12 mouse cellular contexts compared by ENCODE assay signal in the genomic region with DNA sequence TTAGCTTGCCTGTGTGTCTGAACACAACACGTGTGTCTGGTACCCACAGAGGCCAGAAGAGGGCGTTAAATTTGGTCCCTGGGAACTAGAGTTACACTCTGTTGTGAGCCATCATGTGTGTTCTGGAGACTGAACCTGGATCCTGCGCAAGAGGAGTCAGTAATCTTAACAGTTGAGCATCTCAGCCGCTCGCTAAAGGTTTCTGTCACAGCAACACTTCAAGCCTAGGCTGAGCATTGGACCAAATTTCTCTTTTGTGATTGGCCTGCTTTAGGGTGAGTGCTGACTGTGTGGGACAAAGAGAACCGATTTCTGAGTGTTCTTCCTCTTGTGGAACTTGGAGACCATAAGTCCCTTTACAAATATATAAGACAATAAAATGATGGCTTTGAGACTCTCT. TPM values are rescaled to one million over a fixed set of nuclear protein-coding genes. Genes with fewer than 3 reads are reported as not detected.
DNase-seq lines count a peak whose midpoint lies in the region; ATAC-seq lines count a peak whose summit lies in the region.
"Had no signal": no experiment of that assay in that cellular context is flagged by ENCODE, and none has a peak within 500 bp of the region (broad histone marks: within the 10 kb centered on the region; RNA-seq: fewer than 3 reads in every experiment).

No protein-coding gene starts in this region.

- H3K4me1 ChIP-seq in hindbrain, embryonic 15.5 days (replicated peaks) = no peaks in the 10 kb centered on the region
- no peaks in the 10 kb centered on the region for H3K4me1 ChIP-seq in hindbrain, embryonic 14.5 days (replicated peaks; ENCODE audit: control insufficient read depth, insufficient read depth, low read length)
- no peaks in the 10 kb centered on the region for H3K4me1 ChIP-seq in neural tube, embryonic 13.5 days (replicated peaks)

- H3K9me3 ChIP-seq in hindbrain, embryonic 15.5 days = no peaks in the 10 kb centered on the region
- no peaks in the 10 kb centered on the region for H3K9me3 ChIP-seq in hindbrain, embryonic 14.5 days (ENCODE audit: control insufficient read depth, low read length)
- no peaks in the 10 kb centered on the region for H3K9me3 ChIP-seq in neural tube, embryonic 13.5 days
- H3K9me3 ChIP-seq: G1E; stomach, embryonic 15.5 days had no signal

- H3K27me3 ChIP-seq in hindbrain, embryonic 15.5 days = no peaks in the 10 kb centered on the region
- no peaks in the 10 kb centered on the region for H3K27me3 ChIP-seq in hindbrain, embryonic 14.5 days (ENCODE audit: control insufficient read depth, insufficient read depth, low read length)
- no peaks in the 10 kb centered on the region for H3K27me3 ChIP-seq in neural tube, embryonic 13.5 days
- H3K27me3 ChIP-seq: stomach, embryonic 15.5 days had no signal

- intact Hi-C loops in left cerebral cortex, postnatal 25 days (cut with DNase I) = no loop called here

- peaks cover 20% of the 10 kb centered on the region for H3K36me3 ChIP-seq in hindbrain, embryonic 15.5 days
- H3K36me3 ChIP-seq in hindbrain, embryonic 14.5 days (replicated peaks; ENCODE audit: control insufficient read depth, insufficient read depth) = peaks cover 19% of the 10 kb centered on the region
- peaks cover 22% of the 10 kb centered on the region for H3K36me3 ChIP-seq in neural tube, embryonic 13.5 days

- no peak for ATAC-seq in CD4-positive, CD25-positive, alpha-beta regulatory T cell, adult 4 months
- ATAC-seq in hindbrain, embryonic 15.5 days (ENCODE audit: low FRiP score, low read depth) = peak; percentile 17; the same call in 1 of the 2 replicates
- no peak for ATAC-seq in hindbrain, embryonic 14.5 days (ENCODE audit: low FRiP score)
- ATAC-seq in neural tube, embryonic 13.5 days (ENCODE audit: low read depth) = 0 out of 2 replicates have a peak, but pooled peaks have one; percentile 42

- no peak overlapping the region for H3K27ac ChIP-seq in hindbrain, embryonic 15.5 days (replicated peaks)
- no peak overlapping the region for H3K27ac ChIP-seq in hindbrain, embryonic 14.5 days
- H3K27ac ChIP-seq in neural tube, embryonic 13.5 days (replicated peaks) = no peak overlapping the region
- H3K27ac ChIP-seq: liver, embryonic 14.5 days; stomach, embryonic 15.5 days had no signal

- no peak overlapping the region for H3K4me2 ChIP-seq in hindbrain, embryonic 15.5 days
- no peak overlapping the region for H3K4me2 ChIP-seq in hindbrain, embryonic 14.5 days (replicated peaks)
- H3K4me2 ChIP-seq in neural tube, embryonic 13.5 days = no peak overlapping the region
- H3K4me2 ChIP-seq: stomach, embryonic 15.5 days had no signal

- H3K9ac ChIP-seq in hindbrain, embryonic 15.5 days = no peak overlapping the region
- no peak overlapping the region for H3K9ac ChIP-seq in hindbrain, embryonic 14.5 days
- no peak overlapping the region for H3K9ac ChIP-seq in neural tube, embryonic 13.5 days
- H3K9ac ChIP-seq: liver, embryonic 14.5 days; stomach, embryonic 15.5 days had no signal

- no peak overlapping the region for H3K4me3 ChIP-seq in hindbrain, embryonic 15.5 days
- no peak overlapping the region for H3K4me3 ChIP-seq in hindbrain, embryonic 14.5 days (replicated peaks; ENCODE audit: low read length)
- no peak overlapping the region for H3K4me3 ChIP-seq in neural tube, embryonic 13.5 days
- H3K4me3 ChIP-seq: erythroblast, embryonic 14.5 days; stomach, embryonic 15.5 days had no signal

- DNase-seq in CD4-positive, CD25-positive, alpha-beta regulatory T cell, adult 2 months (ENCODE audit: low read depth, low spot score) = peak; percentile 6
- DNase-seq in hindbrain, embryonic 14.5 days (ENCODE audit: low spot score) = no peak
- no peak for DNase-seq in neural tube, embryonic 10.5 days (ENCODE audit: extremely low spot score, low spot score)
- no peak for DNase-seq in left cerebral cortex, postnatal 25 days (ENCODE audit: low spot score in 2 of 2)
- no peak for DNase-seq in urinary bladder, postnatal 14 days (ENCODE audit: low spot score)

- WGBS in hindbrain, embryonic 15.5 days = 79% methylated on average over 6 of the region's 6 CpGs
- 84% methylated on average over 6 of the region's 6 CpGs for WGBS in hindbrain, embryonic 14.5 days
- 85% methylated on average over 6 of the region's 6 CpGs for WGBS in neural tube, embryonic 13.5 days

RNA-seq across cellular contexts. Expression of gene Umps, which starts 16.5 kb away (rescaled TPM):
- 10 to 100 TPM; 29.8 to 35.1 TPM for polyA plus RNA-seq in CD4-positive, CD25-positive, alpha-beta regulatory T cell, adult 4 months (2017; shearing (Covaris generic))
- polyA plus RNA-seq in hindbrain, embryonic 15.5 days (2015; fragmentation: Nextera tagmentation; extraction: Ambion mirVana) = 24.1 and 25.9 TPM in 2 replicates
- 24.2 and 28.5 TPM in 2 replicates for polyA plus RNA-seq in hindbrain, embryonic 14.5 days (2014; fragmentation: Nextera tagmentation; extraction: Ambion mirVana)
- 20.4 and 23.0 TPM in 2 replicates for polyA plus RNA-seq in neural tube, embryonic 13.5 days (2015; fragmentation: Nextera tagmentation; extraction: Ambion mirVana)
- total RNA-seq in left cerebral cortex, postnatal 25 days (2021) = 10 to 100 TPM; 15.2 to 16.1 TPM

Comparison
In these comparisons a context has a peak if more than half of its experiments do, and no peak if none do; other contexts are left out.
1. ATAC-seq: peak in hindbrain, embryonic 15.5 days (single experiment) and neural tube, embryonic 13.5 days (single experiment); none in CD4-positive, CD25-positive, alpha-beta regulatory T cell, adult 4 months (single experiment) and hindbrain, embryonic 14.5 days (single experiment).